Mouse (Mus musculus) left cerebral cortex, postnatal 14 days (tissue): ENCODE measurements around the gene Tmem97. TPM values are rescaled to one million over a fixed set of nuclear protein-coding genes. Genes with fewer than 3 reads are reported as not detected.
"Not testable (repeated sequence)": the region's sequence is repeated elsewhere in the genome, so short reads cannot be mapped to it uniquely, and the experiment has no call there.

Source experiments
- DNase-seq, 2 experiments: peaks; one replicate each; pipeline ENCODE4 v3.0.0; 2021 to 2022; ENCODE audit warnings: low spot score in 2 of 2, mixed read lengths in 1 of 2
- intact Hi-C: fragments of 180-260 bp; cut with DNase I; formaldehyde crosslinking; loops from one replicate; pipeline ENCODE4 v1.15.1; 2025
- total RNA-seq, 2 experiments: library from RNA; stranded (reverse); gene quantifications; 2 replicates each; pipeline ENCODE4 v1.2.3; 2021

Gene Tmem97
- total RNA-seq, 2 experiments from 2014 or later: 22.2 to 24.0 TPM

GRCm38 (mm10) chr11:78557241-78557640, 6.7 kb upstream of the Tmem97 start:
- intact Hi-C loops: loop anchor here (5.0 kb wide), 2 partner anchors 270 to 400 kb away; partner anchors contain the start of gene Lyrm9
- DNase-seq: no peak

DNA sequence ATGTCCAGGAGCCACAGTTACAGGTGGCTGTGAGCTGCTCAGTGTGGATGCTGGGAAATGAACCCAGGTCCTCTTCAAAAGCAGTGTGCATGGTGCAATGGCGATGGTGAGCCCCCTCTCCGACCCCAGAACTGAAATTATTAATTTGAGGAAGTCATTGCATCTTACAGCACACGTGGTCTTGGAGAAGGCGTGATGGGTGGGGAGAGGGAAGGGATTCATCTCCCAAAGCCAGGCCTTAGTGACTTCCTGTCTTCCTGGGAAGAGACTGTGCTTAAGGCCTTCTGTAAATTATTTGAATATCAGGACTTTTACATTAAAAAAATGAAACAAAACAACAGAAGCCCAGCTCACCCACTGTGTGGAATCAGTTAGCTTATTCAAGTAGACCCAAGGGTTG, 5.5 kb upstream of the Tmem97 start:
- intact Hi-C loops: loop anchor here (5.0 kb wide), 2 partner anchors 271 to 401 kb away; partner anchors contain the start of gene Lyrm9
- DNase-seq: no peak

GRCm38 (mm10) chr11:78555623-78556022, 5.0 kb upstream of the Tmem97 start:
- intact Hi-C loops: loop anchor here (5.0 kb wide), 2 partner anchors 272 to 402 kb away; partner anchors contain the start of gene Lyrm9
- no peak for DNase-seq

DNA sequence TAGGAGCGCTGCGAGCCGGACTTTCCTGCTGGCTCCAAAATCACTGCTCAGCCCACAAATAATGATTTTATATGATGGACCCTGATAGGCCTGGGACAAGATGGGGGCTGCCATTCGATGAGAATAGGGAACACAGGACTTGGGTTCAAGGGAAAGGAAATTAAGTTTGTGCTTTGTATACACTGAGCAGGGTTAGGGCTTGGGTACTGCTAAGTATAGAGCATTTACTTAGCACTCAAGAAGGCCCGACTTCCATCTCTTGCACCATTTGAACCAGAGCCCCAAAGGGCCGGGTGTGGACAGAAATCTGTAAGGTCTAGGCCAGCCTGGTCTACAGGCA, 452 bp upstream of the Tmem97 start:
- intact Hi-C loops: no loop called here

DNA sequence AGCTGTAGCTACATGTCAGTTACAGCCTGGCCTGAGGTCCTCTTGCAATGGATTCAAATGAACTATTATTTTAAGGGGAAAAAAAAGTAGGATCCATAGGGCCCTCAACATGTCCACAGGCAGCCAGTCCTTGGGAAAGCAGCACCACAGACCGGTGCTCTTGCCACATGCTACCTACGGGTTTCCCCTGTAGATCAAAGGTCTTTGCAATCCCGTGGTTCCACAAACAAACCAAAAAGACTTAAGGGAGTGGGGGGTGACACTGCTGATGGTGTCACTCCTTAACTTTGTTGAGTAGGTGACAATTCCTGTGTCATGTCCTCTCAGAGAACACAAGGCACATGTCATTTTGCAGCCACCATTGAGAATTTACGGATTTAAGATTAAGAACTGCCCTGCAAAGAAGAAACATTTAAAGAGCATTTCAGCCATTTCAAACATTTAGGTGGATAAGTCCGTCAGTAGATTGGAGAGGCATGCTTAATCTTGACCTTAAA, 1.0 kb downstream of the Tmem97 start:
- intact Hi-C loops: no loop called here
- no peak for DNase-seq

More for the DNA sequence above, 452 bp upstream of the Tmem97 start:
- DNase-seq: no peak

DNA sequence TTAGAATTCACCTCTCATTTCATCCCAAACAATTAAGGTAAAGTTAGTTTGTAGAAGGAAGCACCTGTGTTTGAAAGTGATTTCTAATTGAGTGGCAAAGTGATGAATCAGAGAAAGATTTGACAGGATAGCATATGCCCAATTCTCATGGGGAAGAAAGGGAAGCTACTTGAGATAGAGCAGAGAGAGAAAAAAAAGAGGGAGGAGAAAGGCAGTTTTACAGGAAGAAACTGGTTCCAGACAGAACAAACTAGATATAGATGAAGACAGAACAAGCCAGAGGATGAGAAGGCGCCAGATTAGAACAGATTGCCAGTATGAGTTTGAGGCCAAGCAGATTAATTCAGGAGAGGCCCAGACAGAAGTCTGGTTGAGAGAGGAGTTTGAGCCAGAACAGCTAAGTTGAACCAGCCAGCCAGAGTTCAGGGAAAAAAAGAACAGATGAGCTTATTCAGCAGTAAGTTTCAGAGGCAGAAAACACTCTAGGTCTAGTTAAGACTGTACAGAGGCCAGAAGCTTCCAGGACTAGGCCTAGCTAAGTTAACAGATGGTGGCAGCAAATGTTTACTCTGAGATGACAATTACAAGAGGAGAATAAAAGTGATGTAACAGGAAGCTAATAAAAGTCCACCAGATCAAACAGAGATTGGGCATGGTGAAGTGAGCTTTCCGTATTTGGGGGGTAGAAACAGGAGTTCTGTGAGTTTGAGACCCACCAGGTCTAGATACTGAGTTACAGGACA, 2.7 kb downstream of the Tmem97 start:
- intact Hi-C loops: no loop called here
- no peak for DNase-seq

DNA sequence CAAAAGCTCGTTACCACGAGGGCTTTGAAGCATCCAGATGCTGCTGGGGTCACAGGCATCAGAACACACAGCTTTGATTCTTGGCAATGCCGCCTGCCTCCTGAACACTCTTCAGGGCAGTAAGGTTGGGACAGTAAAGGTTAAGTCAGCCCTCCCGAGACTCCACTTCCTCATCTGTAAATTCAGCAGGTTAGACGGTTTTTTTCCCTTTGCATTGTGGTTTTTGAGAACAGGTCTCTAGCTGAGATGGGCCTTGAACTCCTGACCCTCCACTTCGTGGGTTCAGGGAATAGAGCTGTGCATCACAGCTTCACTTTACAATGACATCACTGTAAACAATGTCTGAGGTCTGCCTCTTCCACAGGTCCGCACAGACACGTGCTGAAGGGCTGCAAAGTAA, 5.4 kb downstream of the Tmem97 start:
- no peak for DNase-seq
- intact Hi-C loops: no loop called here

- intact Hi-C loops: no loop called here
- no peak for DNase-seq
These were observed 6.0 kb downstream of the Tmem97 start for GRCm38 (mm10) chr11:78544449-78545111.

DNA sequence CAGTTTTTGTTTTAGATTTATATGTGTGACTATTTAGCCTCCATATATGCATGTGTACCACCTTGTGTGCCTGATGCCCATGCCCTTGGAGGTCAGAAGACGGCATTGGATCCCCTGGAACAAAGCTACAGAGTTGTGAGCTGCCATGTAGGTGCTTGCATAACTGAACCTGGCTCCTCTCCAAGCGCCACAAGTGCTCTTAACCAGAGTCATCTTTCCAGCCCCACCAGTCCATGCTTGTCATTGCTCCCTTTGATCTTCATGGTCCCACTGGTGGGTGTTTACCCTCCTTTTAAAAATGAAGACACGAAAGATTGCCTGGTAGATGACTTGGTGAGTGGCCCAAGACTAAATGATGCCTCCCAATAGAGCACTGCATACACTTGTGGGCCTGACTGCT, 10.2 kb downstream of the Tmem97 start:
- intact Hi-C loops: no loop called here
- no peak for DNase-seq

- no peak for DNase-seq
- intact Hi-C loops: no loop called here
These were observed 13.9 kb downstream of the Tmem97 start for GRCm38 (mm10) chr11:78536690-78537084.

- peak; percentile 98 to 99 for DNase-seq
- intact Hi-C loops: no loop called here
These were observed 14.4 kb downstream of the Tmem97 start, which contains the start of the genes Tnfaip1 and Ift20 for GRCm38 (mm10) chr11:78536080-78536689. Tnfaip1 (minus strand) TSS chr11:78536332. Ift20 (plus strand) TSS chr11:78536361.

GRCm38 (mm10) chr11:78535376-78536079, 15.0 kb downstream of the Tmem97 start:
- peak in 1 of 2 experiments; percentile 51 for DNase-seq
- intact Hi-C loops: no loop called here

DNA sequence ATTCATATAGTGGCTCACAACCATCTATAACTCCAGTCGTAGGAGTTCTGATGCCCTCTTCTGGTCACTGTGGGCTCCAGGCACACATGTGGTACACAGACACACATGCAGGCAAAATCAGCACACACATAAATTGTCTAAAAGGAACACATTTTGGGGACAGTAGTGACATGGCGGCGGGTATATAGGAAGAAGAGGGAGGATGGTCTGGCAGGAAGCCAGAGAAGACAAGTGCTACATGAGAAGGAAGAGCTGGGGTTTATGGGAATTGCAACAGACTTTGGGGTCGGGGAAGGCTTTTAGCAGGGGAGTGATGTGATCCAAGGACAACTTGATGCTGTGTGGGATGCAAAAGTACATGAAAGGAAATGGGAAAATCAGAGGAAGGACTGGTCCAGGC, 16.1 kb downstream of the Tmem97 start:
- intact Hi-C loops: no loop called here
- DNase-seq: no peak

- DNase-seq, intact Hi-C loops: not testable (repeated sequence)
These were observed 19.1 kb downstream of the Tmem97 start for GRCm38 (mm10) chr11:78531515-78531914.

DNA sequence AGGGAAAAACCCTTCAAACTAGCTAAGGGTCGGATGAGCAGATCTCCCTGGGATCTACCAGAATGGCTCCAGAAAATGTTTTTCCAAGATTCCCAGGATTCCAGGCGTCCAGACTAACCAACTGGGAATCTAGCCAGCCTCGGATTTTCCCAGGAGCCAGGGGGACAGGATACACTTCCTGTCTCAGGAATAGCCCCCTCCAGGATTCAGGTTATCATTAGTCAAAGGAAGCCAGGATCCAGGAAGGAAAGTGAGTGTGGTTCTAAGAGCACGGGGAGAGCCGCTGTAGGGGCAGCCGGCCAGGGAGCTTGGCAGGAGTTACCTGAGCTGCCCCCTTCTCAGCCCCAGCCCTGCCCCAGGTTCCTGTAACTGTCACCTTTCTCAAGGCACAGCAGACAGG, 19.5 kb downstream of the Tmem97 start:
- no peak for DNase-seq
- intact Hi-C loops: no loop called here

GRCm38 (mm10) chr11:78530001-78530400, 20.6 kb downstream of the Tmem97 start:
- DNase-seq: no peak
- intact Hi-C loops: no loop called here

DNA sequence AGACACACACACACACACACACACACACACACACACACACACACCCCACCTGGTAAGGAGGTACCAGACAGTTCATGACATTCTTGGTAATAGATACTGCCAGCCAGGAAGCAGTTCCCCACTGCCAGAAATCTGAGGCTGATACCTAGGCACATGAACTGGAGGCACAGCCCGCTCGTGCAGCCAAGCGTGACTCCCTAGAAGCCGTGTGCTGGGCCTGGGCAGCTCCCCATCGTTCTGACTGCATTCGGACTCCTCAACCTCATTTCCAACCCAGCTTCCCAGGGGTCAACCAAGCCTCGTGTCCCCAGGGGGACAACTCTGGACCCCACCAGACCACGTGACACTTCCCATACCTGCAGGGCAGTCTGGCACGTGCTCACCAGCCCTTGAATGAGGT, 21.9 kb downstream of the Tmem97 start:
- no peak for DNase-seq
- intact Hi-C loops: no loop called here

GRCm38 (mm10) chr11:78524838-78525237, 25.7 kb downstream of the Tmem97 start:
- intact Hi-C loops: no loop called here
- DNase-seq: no peak

- no peak for DNase-seq
- intact Hi-C loops: no loop called here
These were observed 27.2 kb downstream of the Tmem97 start for GRCm38 (mm10) chr11:78523241-78523955.
